Mouse (Mus musculus) forebrain, embryonic 13.5 days (tissue): ENCODE measurements around the gene Cdh26. TPM values are rescaled to one million over a fixed set of nuclear protein-coding genes. Genes with fewer than 3 reads are reported as not detected.

Experiments used
- ATAC-seq: fragments of 200-750 bp; cut with Nextera tagmentation; 2 replicates; pipeline ENCODE4 v1.8.0; 2017
- H3K27ac ChIP-seq: fragments of 300-500 bp; sonication (generic); 2 replicates; pipeline ENCODE4 v1.5.1; 2015; ENCODE audit warnings: inconsistent platforms, mild to moderate bottlenecking, moderate library complexity
- H3K27me3 ChIP-seq: fragments of 300-500 bp; sonication (generic); 2 replicates; pipeline ENCODE4 v1.6.1; 2015; ENCODE audit warnings: mild to moderate bottlenecking, inconsistent platforms
- H3K36me3 ChIP-seq: fragments of 300-500 bp; sonication (generic); 2 replicates; pipeline ENCODE4 v1.6.1; 2015; ENCODE audit warnings: mild to moderate bottlenecking, inconsistent platforms; ENCODE audit not compliant: poor library complexity, severe bottlenecking
- H3K4me1 ChIP-seq: fragments of 300-500 bp; sonication (generic); 2 replicates; pipeline ENCODE4 v1.6.1; 2015; ENCODE audit warnings: inconsistent platforms
- H3K4me2 ChIP-seq: fragments of 300-500 bp; sonication (generic); 2 replicates; pipeline ENCODE4 v1.6.1; 2015; ENCODE audit warnings: inconsistent platforms, mild to moderate bottlenecking, moderate library complexity
- H3K4me3 ChIP-seq: fragments of 300-500 bp; sonication (generic); 2 replicates; pipeline ENCODE4 v1.5.1; 2015; ENCODE audit warnings: mild to moderate bottlenecking, inconsistent platforms
- H3K9ac ChIP-seq: fragments of 300-500 bp; sonication (generic); 2 replicates; pipeline ENCODE4 v1.6.1; 2015; ENCODE audit warnings: mild to moderate bottlenecking, inconsistent platforms
- H3K9me3 ChIP-seq: fragments of 300-500 bp; sonication (generic); replicated peaks from 2 replicates; pipeline ENCODE4 v1.6.1; 2016; ENCODE audit warnings: inconsistent platforms
- WGBS: fragments of 180-500 bp; shearing (Covaris S2); methylation state at CpG from one replicate; pipeline ENCODE4 v1.1.7; 2015; 5-methylcytosine and 5-hydroxymethylcytosine counted together
- polyA plus RNA-seq: library from polyadenylated mRNA; unstranded; fragments of >200 nt; fragmentation: Nextera tagmentation; extraction: Ambion mirVana; gene quantifications from 2 replicates; pipeline ENCODE4 v1.2.1, GENCODE M21; 2015

Cdh26 gene
- polyA plus RNA-seq, 1 experiment from 2014 or later: not detected

- no peak for ATAC-seq
- Histone ChIP-seq H3K4me1 (peaks cover 8% of the 10 kb centered on the region), H3K4me2 (no peak overlapping the region), H3K4me3 (no peak overlapping the region), H3K27me3 (no peaks in the 10 kb centered on the region), H3K27ac (no peak overlapping the region), H3K9me3 (no peaks in the 10 kb centered on the region), H3K36me3 (no peaks in the 10 kb centered on the region), H3K9ac (no peak overlapping the region)
- WGBS: 13% methylated on average over 2 of the region's 2 CpGs
Observed at GRCm38 (mm10) chr2:178450236-178450635, 19.9 kb downstream of the Cdh26 start.

DNA sequence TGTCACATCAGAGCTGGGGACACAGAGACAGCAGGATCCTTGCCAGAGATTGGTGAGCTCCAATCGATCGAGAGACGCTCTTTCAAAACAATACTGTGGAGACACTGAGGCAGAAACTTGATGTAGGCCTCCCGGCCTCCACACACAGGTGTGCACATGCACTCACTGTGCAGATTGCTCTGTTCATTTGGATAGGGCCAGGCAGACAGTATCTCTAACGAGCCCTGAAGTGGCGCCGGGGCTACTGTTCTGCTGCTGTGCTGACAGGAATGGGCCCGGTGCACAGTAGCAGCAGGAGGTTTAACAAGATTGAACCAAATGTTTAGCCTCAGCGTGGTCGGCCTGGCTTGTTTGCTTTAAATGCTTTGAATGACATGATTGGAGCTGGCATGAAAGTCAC, 20.6 kb downstream of the Cdh26 start:
- Histone ChIP-seq H3K36me3 (no peaks in the 10 kb centered on the region), H3K4me1 (peaks cover 12% of the 10 kb centered on the region), H3K27me3 (no peaks in the 10 kb centered on the region), H3K27ac (no peak overlapping the region), H3K9ac (no peak overlapping the region), H3K4me3 (no peak overlapping the region), H3K4me2 (no peak overlapping the region), H3K9me3 (no peaks in the 10 kb centered on the region)
- WGBS: 55% methylated on average over 10 of the region's 10 CpGs
- ATAC-seq: no peak

GRCm38 (mm10) chr2:178454664-178455516, 24.6 kb downstream of the Cdh26 start:
- WGBS: 46% methylated on average over 17 of the region's 17 CpGs
- Histone ChIP-seq H3K4me3 (no peak overlapping the region), H3K9ac (no peak overlapping the region), H3K27me3 (no peaks in the 10 kb centered on the region), H3K27ac (peak overlapping the region; percentile 41; the same call in 1 of the 2 replicates), H3K36me3 (no peaks in the 10 kb centered on the region), H3K9me3 (no peaks in the 10 kb centered on the region), H3K4me1 (peaks cover 12% of the 10 kb centered on the region), H3K4me2 (peak overlapping the region; percentile 9)
- ATAC-seq: peak; percentile 82

DNA sequence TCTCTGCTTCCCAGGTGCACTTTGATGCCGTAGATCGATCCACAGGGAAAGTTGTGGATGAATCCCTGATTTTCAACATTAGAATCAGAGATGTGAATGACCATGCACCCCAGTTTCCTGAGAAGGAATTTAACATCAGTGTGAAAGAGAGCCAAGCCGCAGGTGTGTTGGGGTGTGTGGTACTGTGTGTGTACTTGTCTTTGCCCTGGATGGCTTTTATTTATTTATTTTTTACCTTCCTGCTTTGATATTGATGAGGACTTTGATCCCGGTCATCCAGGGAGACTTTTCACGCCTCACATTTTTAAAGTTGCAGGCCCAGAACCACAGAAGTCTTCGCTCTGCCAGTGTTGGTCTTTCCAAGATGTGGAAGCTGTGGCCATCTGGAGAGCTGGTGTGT, 27.1 kb downstream of the Cdh26 start:
- no peak for ATAC-seq
- no peaks in the 10 kb centered on the region for H3K9me3 ChIP-seq
- H3K27me3 ChIP-seq: no peaks in the 10 kb centered on the region
- no peak overlapping the region for H3K27ac ChIP-seq
- no peak overlapping the region for H3K4me3 ChIP-seq
- WGBS: 94% methylated on average over 6 of the region's 6 CpGs
- H3K4me1 ChIP-seq: peaks cover 14% of the 10 kb centered on the region
- no peak overlapping the region for H3K9ac ChIP-seq
- H3K4me2 ChIP-seq: no peak overlapping the region
- no peaks in the 10 kb centered on the region for H3K36me3 ChIP-seq

DNA sequence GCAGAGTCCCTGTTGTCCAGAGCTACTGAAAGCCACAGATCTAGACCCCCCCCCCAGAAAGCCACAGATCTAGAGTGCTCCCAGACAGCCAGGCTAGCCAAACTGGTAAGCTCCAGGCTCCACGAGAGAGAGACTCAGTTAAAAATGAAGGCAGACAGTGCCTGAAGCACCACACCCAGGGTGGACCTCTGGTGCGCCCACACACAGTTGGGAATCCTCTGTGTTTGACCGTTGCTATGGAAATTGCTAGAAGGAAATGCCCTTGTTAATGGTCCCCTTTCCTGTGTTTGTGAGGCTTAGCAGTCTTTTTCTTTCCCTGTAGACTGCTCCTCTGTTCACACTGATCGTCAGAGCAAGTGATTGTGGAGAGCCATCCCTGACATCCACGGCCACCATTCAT, 30.0 kb downstream of the Cdh26 start:
- Histone ChIP-seq H3K27ac (no peak overlapping the region), H3K9me3 (no peaks in the 10 kb centered on the region), H3K36me3 (no peaks in the 10 kb centered on the region), H3K4me1 (peaks cover 5% of the 10 kb centered on the region), H3K9ac (no peak overlapping the region), H3K4me2 (no peak overlapping the region), H3K4me3 (no peak overlapping the region), H3K27me3 (no peaks in the 10 kb centered on the region)
- 53% methylated on average over 5 of the region's 5 CpGs for WGBS
- ATAC-seq: no peak

- Histone ChIP-seq H3K27ac (no peak overlapping the region), H3K9ac (no peak overlapping the region), H3K36me3 (no peaks in the 10 kb centered on the region), H3K27me3 (no peaks in the 10 kb centered on the region), H3K4me1 (no peaks in the 10 kb centered on the region), H3K4me3 (no peak overlapping the region), H3K4me2 (no peak overlapping the region), H3K9me3 (no peaks in the 10 kb centered on the region)
- 76% methylated on average over 17 of the region's 17 CpGs for WGBS
- no peak for ATAC-seq
Observed at GRCm38 (mm10) chr2:178471546-178472480, 41.5 kb downstream of the Cdh26 start.

GRCm38 (mm10) chr2:178473916-178474315, 43.6 kb downstream of the Cdh26 start:
- 84% methylated on average over 10 of the region's 10 CpGs for WGBS
- Histone ChIP-seq H3K9me3 (no peaks in the 10 kb centered on the region), H3K36me3 (no peaks in the 10 kb centered on the region), H3K27me3 (no peaks in the 10 kb centered on the region), H3K4me3 (no peak overlapping the region), H3K4me1 (no peaks in the 10 kb centered on the region), H3K4me2 (no peak overlapping the region), H3K9ac (no peak overlapping the region), H3K27ac (no peak overlapping the region)
- no peak for ATAC-seq

DNA sequence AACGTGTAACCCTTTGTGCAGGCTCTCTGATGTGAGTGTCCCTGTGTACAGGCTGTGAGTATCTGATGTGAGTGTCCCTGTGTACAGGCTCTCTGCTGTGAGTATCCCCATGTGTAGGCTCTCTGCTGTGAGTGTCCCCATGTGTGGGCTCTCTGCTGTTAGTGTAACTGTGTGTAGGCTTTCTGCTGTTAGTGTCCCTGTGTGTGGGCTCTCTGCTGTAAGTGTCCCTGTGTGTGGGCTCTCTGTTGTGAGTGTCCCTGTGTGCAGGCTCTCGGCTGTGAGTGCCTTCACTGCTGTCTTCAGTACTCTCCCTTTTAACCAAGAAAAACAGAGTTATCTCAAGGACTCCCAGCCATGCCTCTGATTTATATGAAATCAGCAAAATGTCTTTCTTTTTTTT, 46.9 kb downstream of the Cdh26 start:
- Histone ChIP-seq H3K27ac (no peak overlapping the region), H3K9ac (no peak overlapping the region), H3K9me3 (no peaks in the 10 kb centered on the region), H3K4me3 (no peak overlapping the region), H3K4me2 (no peak overlapping the region), H3K27me3 (no peaks in the 10 kb centered on the region), H3K4me1 (no peaks in the 10 kb centered on the region), H3K36me3 (no peaks in the 10 kb centered on the region)
- 64% methylated on average over 2 of the region's 2 CpGs for WGBS
- no peak for ATAC-seq

GRCm38 (mm10) chr2:178479011-178479410, 48.7 kb downstream of the Cdh26 start:
- Histone ChIP-seq H3K4me1 (no peaks in the 10 kb centered on the region), H3K27ac (no peak overlapping the region), H3K4me3 (no peak overlapping the region), H3K4me2 (no peak overlapping the region), H3K9me3 (no peaks in the 10 kb centered on the region), H3K9ac (no peak overlapping the region), H3K36me3 (no peaks in the 10 kb centered on the region), H3K27me3 (no peaks in the 10 kb centered on the region)
- no peak for ATAC-seq
- WGBS: 84% methylated on average over 2 of the region's 2 CpGs

GRCm38 (mm10) chr2:178480932-178481331, 50.6 kb downstream of the Cdh26 start:
- H3K9me3 ChIP-seq: no peaks in the 10 kb centered on the region
- WGBS: 94% methylated on average over 2 of the region's 2 CpGs
- no peak overlapping the region for H3K9ac ChIP-seq
- no peak overlapping the region for H3K27ac ChIP-seq
- no peaks in the 10 kb centered on the region for H3K27me3 ChIP-seq
- H3K4me2 ChIP-seq: no peak overlapping the region
- no peaks in the 10 kb centered on the region for H3K36me3 ChIP-seq
- no peaks in the 10 kb centered on the region for H3K4me1 ChIP-seq
- ATAC-seq: no peak
- H3K4me3 ChIP-seq: no peak overlapping the region

GRCm38 (mm10) chr2:178483462-178483861, 53.1 kb downstream of the Cdh26 start:
- Histone ChIP-seq H3K9ac (no peak overlapping the region), H3K27me3 (no peaks in the 10 kb centered on the region), H3K4me3 (no peak overlapping the region), H3K27ac (no peak overlapping the region), H3K4me1 (0 out of 2 replicates have a peak, but pooled peaks cover 2% of the 10 kb centered on the region), H3K36me3 (no peaks in the 10 kb centered on the region), H3K4me2 (no peak overlapping the region), H3K9me3 (no peaks in the 10 kb centered on the region; the same call in 1 of the 2 replicates)
- WGBS: 60% methylated on average over 10 of the region's 10 CpGs
- no peak for ATAC-seq

DNA sequence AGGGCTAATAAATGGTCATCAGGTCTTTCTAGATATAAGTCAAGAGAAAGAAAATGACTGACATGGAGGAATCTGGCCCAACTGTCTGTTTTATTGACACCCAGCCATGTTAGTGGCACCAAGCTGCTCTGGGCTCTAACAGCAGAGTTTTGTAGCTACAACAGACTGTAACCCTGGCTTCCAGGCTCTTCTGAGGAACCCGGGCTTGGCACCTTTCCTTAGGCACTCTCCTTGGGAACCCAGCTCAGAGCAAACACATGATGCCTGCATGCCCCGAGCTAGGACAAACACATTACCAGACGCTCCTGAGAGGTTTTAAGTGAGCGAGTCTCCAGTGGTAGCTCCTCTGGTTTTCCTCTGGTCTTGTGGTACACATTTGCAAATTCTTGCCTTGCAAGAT, 57.9 kb downstream of the Cdh26 start:
- no peak overlapping the region for H3K9ac ChIP-seq
- 0 out of 2 replicates have a peak, but pooled peaks cover 5% of the 10 kb centered on the region for H3K4me1 ChIP-seq
- no peak for ATAC-seq
- H3K4me2 ChIP-seq: no peak overlapping the region
- H3K9me3 ChIP-seq: no peaks in the 10 kb centered on the region; the same call in 1 of the 2 replicates
- H3K36me3 ChIP-seq: no peaks in the 10 kb centered on the region
- H3K27me3 ChIP-seq: no peaks in the 10 kb centered on the region
- WGBS: 79% methylated on average over 4 of the region's 4 CpGs
- H3K27ac ChIP-seq: no peak overlapping the region
- H3K4me3 ChIP-seq: no peak overlapping the region
